Mouse (Mus musculus) skeletal muscle tissue, adult 2 months (tissue): ENCODE measurements around the gene Tor2a.

ENCODE experiments used
- DNase-seq: peaks from one replicate; pipeline ENCODE4 v3.0.0-alpha.2; 2012; ENCODE audit warnings: low read depth, low spot score

Gene Tor2a

GRCm38 (mm10) chr2:32761859-32762258 is 4.8 kb downstream of the Tor2a start:
- DNase-seq: no peak

- DNase-seq: no peak
Observed at GRCm38 (mm10) chr2:32763353-32763752, 6.3 kb downstream of the Tor2a start.

- DNase-seq: peak; percentile 33
Observed at GRCm38 (mm10) chr2:32767241-32767640, 10.2 kb downstream of the Tor2a start.

GRCm38 (mm10) chr2:32768661-32769285 is 11.7 kb downstream of the Tor2a start:
- DNase-seq: no peak

GRCm38 (mm10) chr2:32769327-32770085 is 12.5 kb downstream of the Tor2a start:
- no peak for DNase-seq

- no peak for DNase-seq
Observed at GRCm38 (mm10) chr2:32771886-32772285, 14.9 kb downstream of the Tor2a start.

- no peak for DNase-seq
Observed at GRCm38 (mm10) chr2:32772626-32773279, 15.7 kb downstream of the Tor2a start.

GRCm38 (mm10) chr2:32775359-32776074 is 18.5 kb downstream of the Tor2a start, which contains the start of the genes Ttc16 and Ptrh1:
Gene Ttc16 (minus strand): TSS chr2:32775633.
Gene Ptrh1 (plus strand): TSS chr2:32775786.
- peak; percentile 92 for DNase-seq

GRCm38 (mm10) chr2:32776192-32776591 is 19.2 kb downstream of the Tor2a start:
- DNase-seq: no peak

GRCm38 (mm10) chr2:32778081-32778480 is 21.0 kb downstream of the Tor2a start:
- DNase-seq: no peak

GRCm38 (mm10) chr2:32779131-32779530 is 22.1 kb downstream of the Tor2a start:
- peak; percentile 52 for DNase-seq

GRCm38 (mm10) chr2:32779714-32780113 is 22.7 kb downstream of the Tor2a start:
- no peak for DNase-seq

GRCm38 (mm10) chr2:32781710-32782109 is 24.7 kb downstream of the Tor2a start:
- DNase-seq: no peak

GRCm38 (mm10) chr2:32784048-32784681 is 27.1 kb downstream of the Tor2a start, which contains the start of gene Cfap157:
Gene Cfap157 (minus strand): TSS chr2:32784428.
- peak; percentile 69 for DNase-seq

- DNase-seq: no peak
Observed at GRCm38 (mm10) chr2:32787176-32787575, 30.1 kb downstream of the Tor2a start.

GRCm38 (mm10) chr2:32788581-32788980 is 31.5 kb downstream of the Tor2a start:
- DNase-seq: no peak

GRCm38 (mm10) chr2:32791297-32791696 is 34.3 kb downstream of the Tor2a start:
- DNase-seq: peak; percentile 84

- DNase-seq: no peak
Observed at GRCm38 (mm10) chr2:32795748-32796418, 38.8 kb downstream of the Tor2a start.

- no peak for DNase-seq
Observed at GRCm38 (mm10) chr2:32798251-32798962, 41.4 kb downstream of the Tor2a start.
